8 mouse cellular contexts compared by ENCODE assay signal in genomic region chr10:75951424-75952050, GRCm38 (mm10). TPM values are rescaled to one million over a fixed set of nuclear protein-coding genes. Genes with fewer than 3 reads are reported as not detected.
DNase-seq lines count a peak whose midpoint lies in the region; ATAC-seq and TF ChIP-seq lines count a peak whose summit lies in the region.

No protein-coding gene starts in this region.

- peaks cover 24% of the 10 kb centered on the region for H3K4me1 ChIP-seq in forebrain, embryonic 10.5 days
- peaks cover 22% of the 10 kb centered on the region for H3K4me1 ChIP-seq in liver, embryonic 13.5 days (replicated peaks)

- WGBS in forebrain, embryonic 10.5 days = 5% methylated on average over 13 of the region's 13 CpGs
- 3% methylated on average over 13 of the region's 13 CpGs for WGBS in liver, embryonic 13.5 days (ENCODE audit: insufficient replicate concordance)

- peak overlapping the region; percentile 63 for H3K4me2 ChIP-seq in liver, embryonic 13.5 days

- no peaks in the 10 kb centered on the region for H3K36me3 ChIP-seq in forebrain, embryonic 10.5 days (replicated peaks)
- H3K36me3 ChIP-seq in liver, embryonic 13.5 days = no peaks in the 10 kb centered on the region

- peak; percentile 48; the same call in 1 of the 2 replicates for TF ChIP-seq CTCF in brain, embryonic 14.5 days (IDR thresholded peaks at IDR 0.05; ENCODE audit: borderline replicate concordance, extremely low read depth, insufficient read depth, insufficient read length)

- H3K27me3 ChIP-seq in forebrain, embryonic 10.5 days (ENCODE audit: poor library complexity, severe bottlenecking) = peaks cover 50% of the 10 kb centered on the region
- peaks cover 58% of the 10 kb centered on the region for H3K27me3 ChIP-seq in liver, embryonic 13.5 days

- peak; percentile 21; the same call in 1 of the 2 replicates for ATAC-seq in liver, embryonic 13.5 days (ENCODE audit: low read depth)

- H3K4me3 ChIP-seq in forebrain, embryonic 10.5 days = peak overlapping the region; percentile 58
- H3K4me3 ChIP-seq in liver, embryonic 13.5 days (replicated peaks) = peak overlapping the region; percentile 45

- peak overlapping the region; percentile 72 for H3K27ac ChIP-seq in forebrain, embryonic 10.5 days
- H3K27ac ChIP-seq in liver, embryonic 13.5 days = no peak overlapping the region

- peak; percentile 70 for DNase-seq in layer of hippocampus, adult 11-12 months (ENCODE audit: low spot score)
- DNase-seq in layer of hippocampus, postnatal 36 days = no peak
- DNase-seq in brain, embryonic 14.5 days (ENCODE audit: low read depth) = peak; percentile 81
- DNase-seq in forebrain, embryonic 10.5 days (ENCODE audit: extremely low spot score, low spot score) = peak; percentile 54
- DNase-seq in induced T-regulatory cell, adult 2 months (ENCODE audit: low read depth) = peak; percentile 91
- DNase-seq in liver, embryonic 13.5 days = no peak
- peak; percentile 63 to 66 for DNase-seq in natural killer cell, adult 2 months (ENCODE audit: low spot score in 2 of 2)
- DNase-seq in urinary bladder, adult 2 months (ENCODE audit: low spot score) = no peak

- no peak overlapping the region for H3K9ac ChIP-seq in liver, embryonic 13.5 days

- no peak for TF ChIP-seq POLR2A in brain, embryonic 14.5 days (IDR thresholded peaks at IDR 0.05; ENCODE audit: borderline replicate concordance, extremely low read depth, insufficient read depth, insufficient read length, poor library complexity, severe bottlenecking)

- H3K9me3 ChIP-seq in forebrain, embryonic 10.5 days = no peaks in the 10 kb centered on the region
- H3K9me3 ChIP-seq in liver, embryonic 13.5 days (replicated peaks) = no peaks in the 10 kb centered on the region

RNA-seq across cellular contexts. Expression of gene Gm5134, which starts 2.8 kb away (rescaled TPM):
- total RNA-seq in layer of hippocampus, postnatal 36 days (2021) = under 1 TPM; 0.13 to 0.35 TPM
- 0.05 TPM in 2 replicates for polyA plus RNA-seq in brain, embryonic 14.5 days (2012; rRNA removed)
- 0.12 and 0.19 TPM in 2 replicates for polyA plus RNA-seq in forebrain, embryonic 10.5 days (2016; fragmentation: Nextera tagmentation; extraction: Ambion mirVana)
- 0.08 TPM in 1 of 2 replicates, not detected in the other for polyA plus RNA-seq in liver, embryonic 13.5 days (2015; fragmentation: Nextera tagmentation; extraction: Ambion mirVana)
- 0.04 and 0.10 TPM in 2 replicates for polyA plus RNA-seq in urinary bladder, adult 2 months (2012; rRNA removed)

RNA-seq across cellular contexts. Expression of gene Vpreb3, which starts 8.7 kb away (rescaled TPM):
- not detected for total RNA-seq in layer of hippocampus, postnatal 36 days (2021)
- polyA plus RNA-seq in brain, embryonic 14.5 days (2012; rRNA removed) = 0.16 TPM in 1 of 2 replicates, not detected in the other
- 0.48 and 0.63 TPM in 2 replicates for polyA plus RNA-seq in forebrain, embryonic 10.5 days (2016; fragmentation: Nextera tagmentation; extraction: Ambion mirVana)
- polyA plus RNA-seq in liver, embryonic 13.5 days (2015; fragmentation: Nextera tagmentation; extraction: Ambion mirVana) = 0.67 and 0.81 TPM in 2 replicates
- not detected in 2 replicates for polyA plus RNA-seq in urinary bladder, adult 2 months (2012; rRNA removed)

RNA-seq across cellular contexts. Expression of gene Gm867, which starts 11.1 kb away (rescaled TPM):
- total RNA-seq in layer of hippocampus, postnatal 36 days (2021) = under 1 TPM in 1 of 2 experiments, not detected in 1; 0.52 TPM
- 0.71 and 1.4 TPM in 2 replicates for polyA plus RNA-seq in brain, embryonic 14.5 days (2012; rRNA removed)
- 0.26 TPM in 1 of 2 replicates, not detected in the other for polyA plus RNA-seq in forebrain, embryonic 10.5 days (2016; fragmentation: Nextera tagmentation; extraction: Ambion mirVana)
- polyA plus RNA-seq in liver, embryonic 13.5 days (2015; fragmentation: Nextera tagmentation; extraction: Ambion mirVana) = 21.7 and 25.1 TPM in 2 replicates
- not detected in 2 replicates for polyA plus RNA-seq in urinary bladder, adult 2 months (2012; rRNA removed)

RNA-seq across cellular contexts. Expression of gene Mmp11, which starts 15.2 kb away (rescaled TPM):
- total RNA-seq in layer of hippocampus, postnatal 36 days (2021) = under 1 TPM; 0.81 to 0.95 TPM
- polyA plus RNA-seq in brain, embryonic 14.5 days (2012; rRNA removed) = 28.8 and 38.5 TPM in 2 replicates
- polyA plus RNA-seq in forebrain, embryonic 10.5 days (2016; fragmentation: Nextera tagmentation; extraction: Ambion mirVana) = 22.5 and 24.6 TPM in 2 replicates
- polyA plus RNA-seq in liver, embryonic 13.5 days (2015; fragmentation: Nextera tagmentation; extraction: Ambion mirVana) = 3.6 and 4.1 TPM in 2 replicates
- 18.8 and 20.1 TPM in 2 replicates for polyA plus RNA-seq in urinary bladder, adult 2 months (2012; rRNA removed)

RNA-seq across cellular contexts. Expression of gene Chchd10, which starts 18.6 kb away (rescaled TPM):
- total RNA-seq in layer of hippocampus, postnatal 36 days (2021) = 100 to 1,000 TPM; 339 TPM
- 28.6 and 40.4 TPM in 2 replicates for polyA plus RNA-seq in brain, embryonic 14.5 days (2012; rRNA removed)
- polyA plus RNA-seq in forebrain, embryonic 10.5 days (2016; fragmentation: Nextera tagmentation; extraction: Ambion mirVana) = 8.8 and 10.7 TPM in 2 replicates
- polyA plus RNA-seq in liver, embryonic 13.5 days (2015; fragmentation: Nextera tagmentation; extraction: Ambion mirVana) = 88.0 and 110 TPM in 2 replicates
- 140 and 179 TPM in 2 replicates for polyA plus RNA-seq in urinary bladder, adult 2 months (2012; rRNA removed)

Comparison
In these comparisons a context has a peak if more than half of its experiments do, and no peak if none do; other contexts are left out.
1. DNase-seq: peak in layer of hippocampus, adult 11-12 months (single experiment), brain, embryonic 14.5 days (single experiment), forebrain, embryonic 10.5 days (single experiment), induced T-regulatory cell, adult 2 months (single experiment) and natural killer cell, adult 2 months (2 of 2); none in layer of hippocampus, postnatal 36 days (0 of 2), liver, embryonic 13.5 days (single experiment) and urinary bladder, adult 2 months (single experiment).